Mouse (Mus musculus) right cerebral cortex, postnatal 14 days (tissue): ENCODE data around the gene Mprip.

ENCODE experiments used
- DNase-seq: peaks from one replicate; pipeline ENCODE4 v3.0.0; 2022

Gene Mprip

DNA sequence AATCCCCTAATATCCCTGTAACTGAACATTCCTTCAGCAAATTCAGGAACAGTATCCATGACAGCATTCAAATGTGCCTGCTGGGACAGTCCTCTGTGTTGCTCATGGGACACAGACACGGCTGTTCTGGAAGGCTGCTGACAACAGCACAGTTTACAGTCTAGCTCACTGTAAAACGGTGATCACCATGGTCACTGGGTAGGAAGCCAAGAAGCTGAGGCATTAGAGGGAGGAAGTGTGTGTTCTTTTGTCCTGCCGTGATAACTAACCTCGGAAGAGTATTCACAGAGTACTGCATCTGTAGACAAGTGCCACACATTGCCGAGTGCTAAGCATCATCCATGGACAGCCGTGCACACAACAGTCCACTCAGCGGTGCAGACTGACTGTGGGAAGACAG is 109.6 kb downstream of the Mprip start:
- DNase-seq, result no peak

DNA sequence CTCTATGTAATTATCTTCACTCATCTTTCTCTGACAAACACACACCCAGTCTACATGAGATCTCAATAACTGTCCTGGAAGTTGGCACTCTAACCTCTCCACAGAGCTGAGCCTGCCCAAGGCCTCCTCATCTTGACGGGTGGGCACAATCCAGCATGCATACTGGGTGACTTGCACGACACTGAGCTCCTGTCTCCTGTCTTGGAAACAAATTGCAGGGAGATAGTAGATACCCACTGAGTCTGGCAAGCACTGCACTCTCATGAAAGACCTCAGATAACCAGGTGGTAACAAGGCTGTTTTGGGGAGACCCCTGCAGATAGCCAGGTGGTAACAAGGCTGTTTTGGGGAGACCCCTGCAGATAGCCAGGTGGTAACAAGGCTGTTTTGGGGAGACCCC is 111.2 kb downstream of the Mprip start:
- no peak for DNase-seq

DNA sequence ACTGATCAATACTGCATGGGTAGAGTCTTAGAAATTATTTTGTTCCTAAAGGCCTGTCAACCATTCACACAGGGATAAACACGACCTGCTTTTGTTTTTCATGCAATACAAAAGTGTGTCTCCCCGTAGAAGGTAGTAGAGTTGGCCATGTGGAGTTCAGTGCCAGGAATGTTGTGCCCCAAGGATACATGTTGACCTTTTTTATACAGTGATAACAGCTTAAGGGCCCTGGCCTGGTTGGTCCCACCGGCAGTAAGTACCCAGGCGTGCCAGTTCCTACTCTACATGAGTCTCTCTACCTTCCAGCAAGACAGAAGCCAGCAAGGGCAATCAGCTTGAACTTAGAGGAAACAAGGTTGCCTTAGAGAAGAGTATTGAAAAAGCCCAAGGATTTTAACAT is 111.8 kb downstream of the Mprip start:
- no peak for DNase-seq

DNA sequence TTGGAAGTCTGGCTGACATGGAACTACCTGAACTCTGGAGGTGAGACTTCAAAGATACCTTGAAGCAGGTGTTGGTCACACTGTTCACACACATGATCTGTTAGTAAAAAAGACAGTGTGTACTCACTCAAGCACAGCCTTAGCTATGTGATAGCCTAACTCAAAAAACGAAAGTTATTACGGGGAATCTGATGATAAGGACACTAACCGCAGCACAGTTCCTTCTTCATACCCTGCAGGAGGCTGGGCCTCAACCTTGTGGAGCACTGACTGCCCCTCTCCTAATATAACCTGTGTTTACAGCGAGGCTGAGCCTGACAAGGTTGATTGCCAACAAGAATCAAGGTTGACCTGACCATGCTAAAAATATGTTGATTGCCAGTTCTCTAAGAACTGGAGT is 113.4 kb downstream of the Mprip start:
- DNase-seq, result no peak

DNA sequence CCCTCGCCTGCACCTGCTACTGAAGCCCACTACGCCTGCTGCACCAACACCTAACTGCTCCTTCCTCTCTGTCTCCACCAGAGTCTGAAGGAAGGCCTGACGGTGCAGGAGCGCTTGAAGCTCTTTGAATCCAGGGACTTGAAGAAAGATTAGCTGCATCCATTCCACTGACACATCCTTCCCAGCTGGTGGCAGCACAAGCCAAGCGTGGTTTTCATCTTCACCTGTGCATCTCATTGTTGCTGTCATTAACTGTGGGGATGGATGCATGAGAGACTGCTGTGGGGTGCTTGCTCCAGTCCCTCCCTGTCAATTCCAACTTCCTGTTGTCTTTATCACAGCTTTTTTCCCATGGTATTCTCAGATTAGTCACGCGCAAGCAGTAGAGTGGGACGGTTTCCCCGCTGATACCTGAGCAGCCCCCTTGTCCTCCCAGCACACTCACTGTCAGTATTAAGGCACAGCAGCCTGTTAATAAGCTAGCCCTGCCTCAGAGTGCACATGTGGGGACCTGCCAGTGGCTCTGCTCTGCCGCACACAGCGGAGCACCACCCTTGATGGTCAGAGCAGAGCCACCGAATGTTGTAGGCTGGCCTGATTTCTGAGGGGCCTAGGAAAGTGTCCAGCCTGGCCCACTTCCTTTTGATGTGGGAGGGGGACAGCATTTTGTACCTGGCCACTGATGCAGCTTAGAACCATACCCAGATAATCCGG is 114.5 kb downstream of the Mprip start:
- DNase-seq, result no peak

DNA sequence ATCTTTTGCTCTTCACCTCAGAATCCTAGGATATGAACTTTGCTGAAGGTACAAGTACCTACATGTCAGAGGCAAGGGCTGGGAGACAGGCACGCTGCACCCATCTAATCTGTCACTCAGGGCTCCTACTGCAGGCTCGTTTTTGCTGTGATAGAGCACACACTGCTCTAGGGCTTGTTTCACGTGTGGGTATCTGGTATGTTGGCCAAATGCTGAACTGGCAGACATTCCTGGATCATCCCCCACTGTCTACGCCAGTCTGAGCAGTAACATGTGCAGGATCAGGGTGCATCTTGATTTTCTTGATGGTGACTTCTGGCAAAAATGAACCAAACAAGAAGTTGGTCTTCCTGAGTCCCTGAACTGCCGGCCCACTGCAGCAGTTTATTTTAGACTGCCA is 116.2 kb downstream of the Mprip start:
- no peak for DNase-seq

DNA sequence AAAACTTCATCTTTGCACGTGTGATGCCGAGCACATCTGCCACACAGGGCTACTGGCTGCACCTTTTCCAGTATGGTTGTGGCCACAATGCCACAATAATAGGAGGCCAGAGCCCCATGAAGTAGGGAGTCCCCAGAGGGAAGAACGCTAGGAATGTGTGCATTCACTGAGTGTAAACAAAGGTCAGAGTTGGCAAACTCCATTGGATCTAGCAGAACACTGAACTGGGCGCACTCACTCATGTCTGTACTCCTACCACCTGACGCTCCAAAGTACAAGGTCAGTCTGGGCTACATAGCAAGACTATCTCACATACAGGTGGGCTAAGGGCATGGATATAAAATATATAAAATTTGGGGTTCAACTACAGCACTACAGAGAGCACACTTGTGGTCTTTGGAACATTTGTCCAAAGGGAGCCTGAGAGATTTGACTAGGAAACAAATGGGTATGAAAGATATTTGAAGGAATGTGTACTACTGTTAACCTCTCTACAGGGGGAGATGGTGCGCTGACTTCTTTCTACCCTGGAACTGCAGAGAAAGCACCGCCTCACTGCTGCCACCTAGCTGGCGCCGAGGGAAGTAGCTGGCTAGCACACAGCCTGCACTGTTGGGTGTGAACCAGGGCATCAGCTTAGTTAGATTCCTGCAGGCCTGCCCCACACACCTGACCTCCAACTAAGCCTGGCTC is 117.2 kb downstream of the Mprip start:
- DNase-seq, result peak; percentile 78

DNA sequence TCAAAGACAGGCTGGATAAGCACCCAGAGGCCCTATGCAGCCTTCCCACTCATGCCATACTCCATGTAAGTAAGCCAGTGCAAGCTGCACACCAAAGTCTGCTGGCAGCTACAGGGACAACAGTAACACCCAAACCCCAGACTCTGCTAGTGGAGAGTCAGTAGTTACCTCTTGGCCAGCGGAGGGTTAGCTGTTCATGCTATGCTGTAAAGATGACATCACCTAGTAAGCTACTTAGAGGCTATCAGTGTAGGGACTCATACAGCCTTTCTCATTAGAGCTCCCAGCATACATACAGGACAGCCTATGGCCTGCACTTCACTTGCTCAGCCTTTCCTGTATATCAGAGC is 117.7 kb downstream of the Mprip start:
- no peak for DNase-seq

DNA sequence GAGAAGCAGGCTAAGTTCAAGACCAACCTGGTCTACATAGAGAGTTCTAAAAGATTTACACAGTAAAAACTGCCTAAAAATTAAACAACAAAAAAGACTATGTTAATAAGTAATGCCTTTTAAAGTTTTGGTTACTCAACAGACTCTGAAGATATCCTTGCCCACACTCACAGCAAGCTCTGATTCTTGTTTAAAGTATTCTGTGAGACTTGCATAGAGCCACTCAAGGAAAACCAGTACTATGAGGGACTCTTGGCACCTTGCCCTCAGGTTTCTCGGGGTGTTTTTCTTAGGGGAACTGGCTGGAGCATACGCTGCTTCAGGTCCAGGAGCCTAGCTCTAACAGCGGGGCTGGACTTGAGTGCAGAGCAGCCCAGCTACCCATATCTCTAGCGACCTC is 118.3 kb downstream of the Mprip start:
- no peak for DNase-seq

DNA sequence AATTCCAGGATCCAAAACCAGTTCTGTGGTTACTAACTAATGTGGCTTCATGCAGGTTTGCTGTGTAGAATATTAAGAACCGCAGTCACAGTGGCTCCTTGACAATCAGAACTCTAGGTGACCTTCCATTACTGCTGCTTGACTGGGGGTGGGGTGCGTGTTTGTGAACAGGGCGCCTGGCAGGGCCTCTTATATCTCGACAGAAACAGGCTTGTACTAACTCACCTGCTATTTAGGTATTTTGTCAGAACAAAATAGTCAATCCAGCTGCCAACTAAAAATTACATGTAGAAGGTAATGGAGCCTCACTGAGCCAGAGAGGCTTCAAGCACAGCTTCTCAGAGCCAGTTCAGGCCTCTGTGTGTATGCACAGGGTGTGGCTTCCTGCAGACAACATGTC is 119.1 kb downstream of the Mprip start:
- no peak for DNase-seq

DNA sequence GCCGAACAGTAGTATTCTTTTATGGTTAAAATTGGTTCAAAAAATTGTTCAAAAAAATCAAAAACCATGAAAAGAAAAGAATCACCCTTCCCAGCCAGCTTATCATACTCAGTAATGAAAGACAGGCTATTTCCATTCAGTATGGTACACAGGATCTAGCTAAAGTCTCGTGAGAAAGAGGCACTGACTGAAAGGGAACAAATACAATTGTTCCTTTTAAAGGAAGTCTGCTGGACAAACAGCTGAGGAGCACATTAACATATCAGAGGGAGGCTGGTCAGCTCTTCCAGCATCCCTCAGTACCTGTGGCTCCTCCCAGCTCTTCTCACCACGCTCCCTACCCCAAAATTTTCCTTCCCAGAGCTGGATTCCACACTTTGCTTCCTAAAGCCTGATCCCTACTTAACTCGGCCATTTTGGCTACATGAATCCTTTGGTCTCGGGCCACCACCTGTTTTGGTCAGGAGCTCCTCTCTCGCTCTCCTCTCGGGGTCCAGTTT is 121.0 kb downstream of the Mprip start:
- DNase-seq, result no peak

DNA sequence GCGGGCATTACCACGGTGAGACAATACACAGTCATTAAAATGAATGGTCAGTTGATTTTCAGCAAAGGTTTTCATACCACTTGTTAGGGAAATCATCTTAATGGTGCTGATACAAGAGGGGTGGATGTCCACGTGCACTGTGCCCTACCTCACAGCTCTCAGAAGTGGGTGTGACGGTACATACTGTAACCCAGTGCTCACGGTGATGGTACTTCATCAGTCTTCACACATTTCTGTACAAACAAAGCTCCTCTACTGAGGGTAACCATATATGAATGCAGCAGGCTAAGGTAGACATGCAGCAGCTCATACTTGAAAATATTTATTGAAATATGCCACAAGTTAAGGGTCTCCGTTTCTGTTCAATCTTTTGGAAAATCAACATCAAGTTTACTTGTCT is 122.5 kb downstream of the Mprip start:
- DNase-seq, result no peak

DNA sequence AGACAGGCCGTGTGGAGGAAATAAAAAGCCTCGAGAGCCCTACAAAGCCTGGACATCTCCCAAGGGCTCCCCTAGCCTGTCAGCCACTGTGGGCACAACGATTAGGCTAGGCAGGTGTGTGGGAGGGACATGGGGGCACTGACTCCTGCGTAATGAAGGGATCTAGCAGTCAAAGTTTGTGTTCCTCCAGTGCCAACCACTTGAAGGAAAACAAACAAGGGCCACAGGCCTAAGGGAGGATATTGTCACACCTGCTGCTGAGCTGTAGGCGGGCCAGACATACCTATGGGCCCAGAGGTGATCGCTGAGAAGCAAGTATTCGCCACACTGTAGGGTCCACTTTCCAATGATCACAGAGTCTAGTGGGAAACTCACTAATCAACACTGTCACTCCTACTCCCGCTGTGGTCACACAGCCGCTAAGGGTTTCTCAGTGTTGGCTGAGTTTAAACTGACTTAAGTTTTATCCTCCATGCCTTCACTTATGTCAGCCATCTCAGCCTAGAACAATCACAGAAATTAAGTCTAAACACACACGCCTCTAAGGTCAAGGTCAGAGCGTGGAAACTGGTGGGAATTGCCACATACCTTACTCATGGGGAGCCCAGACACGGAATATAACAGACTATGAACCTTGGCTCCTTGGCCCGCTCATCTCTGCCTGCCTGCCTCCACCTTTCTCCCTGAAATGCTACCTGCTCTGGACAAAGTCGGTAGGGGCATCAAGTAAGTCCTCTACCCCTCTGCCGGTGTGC is 125.5 kb downstream of the Mprip start:
- DNase-seq, result no peak

DNA sequence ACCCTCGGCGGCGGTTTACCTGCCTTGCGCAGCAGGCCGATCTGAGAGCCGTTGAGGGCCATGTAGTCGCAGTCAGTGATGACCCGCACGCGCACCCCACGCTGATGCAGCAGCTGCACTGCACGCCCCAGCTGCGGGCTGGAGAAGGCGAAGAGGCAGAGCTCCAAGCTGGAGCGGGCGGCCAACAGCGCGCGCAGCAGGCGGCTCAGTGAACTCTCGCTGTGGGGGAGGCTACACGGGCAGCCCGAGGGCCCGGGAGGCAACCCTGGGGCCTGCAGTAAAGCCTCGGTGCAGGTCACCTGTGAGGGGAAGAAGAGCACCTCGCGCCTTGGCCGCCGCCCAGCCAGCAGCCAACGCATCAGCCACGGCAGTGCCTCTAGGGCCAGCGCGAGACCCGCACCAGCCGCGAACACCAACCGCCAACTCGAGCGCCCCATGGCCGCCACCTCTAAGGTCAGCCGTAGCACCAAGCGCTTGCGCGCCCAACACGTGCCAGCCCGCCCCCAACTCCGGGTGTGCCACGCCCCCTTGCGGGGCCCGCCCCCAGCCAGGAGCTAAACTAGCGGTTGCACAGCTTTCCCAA is 126.2 kb downstream of the Mprip start, which contains the start of gene Pld6:
Pld6 (minus strand) TSS at position 447 of the 583 bp plus-strand sequence.
- DNase-seq, result peak; percentile 62

DNA sequence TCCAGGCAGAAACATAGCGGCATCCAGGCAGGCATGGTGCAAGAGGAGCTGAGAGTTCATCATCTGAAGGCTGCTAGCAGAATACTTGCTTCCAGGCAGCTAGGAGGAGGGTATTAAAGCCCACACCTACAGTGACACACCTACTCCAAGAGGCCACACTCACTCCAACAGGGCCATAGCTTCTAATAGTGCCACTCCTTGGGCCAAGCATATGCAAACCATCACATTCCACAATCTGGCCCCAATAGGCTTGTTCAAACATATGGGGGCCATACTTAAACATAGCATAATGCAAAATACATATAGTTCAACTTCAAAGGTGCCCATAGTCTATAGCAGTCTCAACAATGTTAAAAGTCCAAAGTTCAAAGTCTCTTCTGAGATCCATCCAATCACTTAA is 128.2 kb downstream of the Mprip start:
- DNase-seq, result no peak

DNA sequence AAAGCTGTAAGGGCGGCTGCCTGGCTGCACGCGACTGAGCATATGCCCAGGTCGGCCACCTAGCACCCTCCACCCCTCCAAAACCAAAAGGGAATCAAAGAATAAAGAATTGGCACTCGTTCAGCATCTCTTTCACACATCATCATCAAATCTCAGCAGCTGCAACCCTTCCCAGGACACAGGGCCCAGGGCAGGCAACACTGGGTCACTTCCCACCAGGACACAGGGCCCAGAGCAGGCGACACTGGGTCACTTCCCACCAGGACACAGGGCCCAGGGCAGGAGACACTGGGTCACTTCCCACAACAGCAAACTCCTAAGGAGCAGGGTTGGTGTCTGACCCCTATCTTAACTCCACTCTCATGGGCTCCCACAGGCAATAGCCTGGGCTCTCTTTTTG is 132.3 kb downstream of the Mprip start:
- no peak for DNase-seq

DNA sequence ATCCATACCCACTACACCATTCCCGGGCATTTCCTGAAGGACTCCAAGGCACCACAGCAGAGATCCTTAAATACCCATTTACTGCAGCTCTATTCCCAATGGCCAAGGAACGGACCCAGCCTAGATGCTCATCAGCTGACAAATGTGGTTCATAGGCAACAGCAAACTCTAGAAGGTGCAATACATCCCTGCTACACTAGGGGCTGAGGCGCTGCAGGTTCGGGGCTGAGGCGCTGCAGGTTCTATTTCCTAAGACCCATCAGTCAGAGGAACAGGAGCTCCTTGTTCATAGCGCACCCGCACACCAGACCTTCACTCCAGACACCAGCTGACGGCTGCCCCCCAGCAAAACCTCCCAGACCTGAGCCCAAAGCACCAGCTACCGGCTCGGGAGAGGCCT is 139.3 kb downstream of the Mprip start:
- DNase-seq, result no peak

DNA sequence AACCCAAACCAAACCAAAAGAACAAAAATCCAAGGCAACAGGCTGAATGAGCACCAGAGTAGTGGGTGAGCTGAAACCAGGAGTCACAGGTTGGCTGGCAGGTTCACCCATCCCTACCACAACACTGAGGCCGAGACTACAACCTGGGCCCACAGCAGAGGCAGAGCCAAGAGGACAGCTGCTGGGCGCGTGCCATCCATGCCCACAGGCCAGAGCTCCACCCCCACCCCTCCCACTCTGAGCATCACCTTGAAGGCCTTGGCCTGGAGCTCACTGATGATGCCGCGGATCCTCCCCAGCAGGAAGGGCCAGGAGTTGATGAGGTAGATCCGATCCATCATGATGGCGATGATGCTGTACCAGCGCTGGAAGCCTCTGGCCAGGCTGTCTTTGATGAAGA is 140.8 kb downstream of the Mprip start:
- DNase-seq, result no peak

DNA sequence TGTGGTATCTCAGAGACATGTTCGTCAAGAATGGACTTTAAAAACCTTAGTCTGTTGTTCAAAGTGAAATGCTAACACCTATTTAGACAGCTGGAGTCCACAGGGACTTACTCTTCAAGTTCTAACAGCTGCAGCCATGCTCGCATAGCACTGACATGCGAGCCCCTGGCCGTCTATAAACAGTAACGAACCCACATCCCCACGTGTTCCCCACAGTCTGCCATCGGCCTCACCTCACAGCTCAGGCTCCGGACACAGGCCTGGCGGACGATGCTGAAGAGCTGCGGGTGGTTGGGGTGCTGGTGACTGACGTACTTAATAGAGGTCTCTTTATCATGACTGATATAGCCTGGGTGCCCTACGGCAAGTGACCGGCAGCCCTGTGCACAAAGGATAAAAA is 142.4 kb downstream of the Mprip start:
- no peak for DNase-seq

DNA sequence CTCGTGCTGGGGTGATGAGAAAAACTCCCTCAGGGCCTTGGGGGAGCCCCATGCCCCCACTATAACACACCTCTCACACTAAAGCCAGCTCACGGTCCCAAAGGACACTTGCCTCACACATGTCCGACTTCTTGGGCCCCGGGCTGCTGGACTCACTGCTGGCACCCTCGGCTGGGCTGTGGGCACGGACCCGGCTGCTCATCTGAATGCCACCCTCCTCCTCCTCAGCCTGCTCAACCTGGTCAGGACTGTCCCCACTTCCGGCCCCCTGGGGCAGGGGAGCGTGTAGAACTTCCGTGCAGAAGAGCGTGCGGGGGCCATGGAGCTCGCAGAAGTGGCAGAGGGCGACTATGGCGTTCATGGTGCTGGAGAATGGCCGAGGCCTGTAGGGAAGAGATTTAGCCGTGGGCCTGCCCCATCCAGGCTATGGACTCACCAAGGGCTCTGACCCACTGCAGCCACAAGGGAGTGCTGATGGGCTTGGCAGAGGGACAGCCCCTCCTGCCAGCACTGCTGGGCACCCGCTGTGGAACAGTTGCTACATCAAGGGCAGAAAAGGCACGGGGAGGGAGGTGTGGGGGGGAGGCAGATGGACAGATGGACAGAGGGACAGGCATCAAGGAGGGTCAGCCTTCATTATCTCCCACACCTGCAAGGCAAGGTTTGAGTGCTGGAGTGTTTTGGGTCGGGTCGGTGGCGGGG is 143.5 kb downstream of the Mprip start:
- no peak for DNase-seq

DNA sequence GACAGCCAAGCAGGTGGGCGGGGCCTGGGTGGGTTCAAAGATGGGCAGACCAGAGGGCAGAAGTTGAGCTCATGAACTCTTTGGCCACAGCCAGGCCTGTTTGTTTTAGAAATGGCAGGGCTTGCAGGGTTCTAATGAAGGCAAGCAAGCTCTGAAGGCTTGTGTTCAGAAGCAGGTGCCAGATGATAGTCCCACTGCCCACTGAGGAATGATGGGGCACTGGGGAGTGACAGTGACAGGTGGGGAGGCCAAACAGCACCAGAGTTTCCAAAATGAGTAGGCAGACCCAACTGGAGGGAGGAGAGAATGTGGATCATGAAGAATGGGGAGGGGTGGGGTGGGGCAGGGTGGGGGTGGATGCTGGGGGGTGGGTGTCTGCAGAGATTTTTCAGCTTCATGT is 144.2 kb downstream of the Mprip start:
- DNase-seq, result no peak

DNA sequence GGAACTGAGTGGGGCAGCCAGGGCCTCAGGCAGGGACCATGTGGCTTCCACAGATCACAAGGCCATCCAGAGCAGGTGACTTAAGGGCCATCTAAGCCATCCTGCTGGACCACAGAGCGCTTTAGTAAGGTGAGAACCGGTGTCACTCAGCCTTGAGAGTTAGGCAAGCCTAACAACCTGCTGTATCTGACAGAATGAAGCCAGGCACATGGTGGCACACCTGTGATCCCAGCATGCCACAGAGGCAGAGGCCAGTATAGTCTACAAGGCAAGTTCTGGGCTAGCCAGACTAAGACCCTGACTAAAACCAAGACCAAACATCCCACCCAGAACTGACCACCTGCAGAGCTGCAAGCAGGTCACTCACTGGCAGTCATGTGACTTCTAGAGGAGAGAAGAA is 144.6 kb downstream of the Mprip start:
- no peak for DNase-seq
